Mouse (Mus musculus) midbrain, embryonic 11.5 days (tissue): Measurements from ENCODE around the gene Bola3. TPM values are rescaled to one million over a fixed set of nuclear protein-coding genes. Genes with fewer than 3 reads are reported as not detected.
"Not testable (repeated sequence)": the region's sequence is repeated elsewhere in the genome, so short reads cannot be mapped to it uniquely, and the experiment has no call there.

Source experiments
- ATAC-seq: fragments of 200-750 bp; cut with Nextera tagmentation; 2 replicates; pipeline ENCODE4 v1.8.0; 2017; ENCODE audit warnings: moderate TSS enrichment, moderate library complexity; ENCODE audit not compliant: low FRiP score
- DNase-seq: peaks from one replicate; pipeline ENCODE4 v3.0.0; 2015; ENCODE audit warnings: low spot score; ENCODE audit errors: missing footprints
- H3K27ac ChIP-seq: fragments of 300-500 bp; sonication (generic); 2 replicates; pipeline ENCODE4 v1.5.1; 2014; ENCODE audit warnings: low read depth, low read length
- H3K27me3 ChIP-seq: fragments of 300-500 bp; sonication (generic); 2 replicates; pipeline ENCODE4 v1.6.1; 2014; ENCODE audit warnings: mild to moderate bottlenecking, low read length, moderate library complexity, mixed read lengths; ENCODE audit not compliant: control insufficient read depth, insufficient read depth
- H3K36me3 ChIP-seq: fragments of 300-500 bp; sonication (generic); 2 replicates; pipeline ENCODE4 v1.6.1; 2014; ENCODE audit warnings: mild to moderate bottlenecking, low read length, moderate library complexity, mixed read lengths; ENCODE audit not compliant: control insufficient read depth, insufficient read depth
- H3K4me1 ChIP-seq: fragments of 300-500 bp; sonication (generic); 2 replicates; pipeline ENCODE4 v1.6.1; 2014; ENCODE audit warnings: low read length; ENCODE audit not compliant: control insufficient read depth, insufficient read depth
- H3K4me2 ChIP-seq: fragments of 300-500 bp; sonication (generic); 2 replicates; pipeline ENCODE4 v1.6.1; 2014; ENCODE audit warnings: mild to moderate bottlenecking, moderate library complexity
- H3K4me3 ChIP-seq: fragments of 300-500 bp; sonication (generic); 2 replicates; pipeline ENCODE4 v1.5.1; 2014; ENCODE audit warnings: low read depth, low read length
- H3K9ac ChIP-seq: fragments of 300-500 bp; sonication (generic); 2 replicates; pipeline ENCODE4 v1.6.1; 2014; ENCODE audit warnings: low read length
- H3K9me3 ChIP-seq: fragments of 300-500 bp; sonication (generic); 2 replicates; pipeline ENCODE4 v1.6.1; 2016; ENCODE audit warnings: low read length; ENCODE audit not compliant: control insufficient read depth
- WGBS: fragments of 180-500 bp; shearing (Covaris S2); extraction: QIAGEN DNeasy Blood & Tissue Kit; methylation state at CpG from one replicate; pipeline ENCODE4 v1.1.7; 2014; 5-methylcytosine and 5-hydroxymethylcytosine counted together
- polyA plus RNA-seq: library from polyadenylated mRNA; unstranded; fragments of >200 nt; fragmentation: Nextera tagmentation; extraction: Ambion mirVana; gene quantifications from 2 replicates; pipeline ENCODE4 v1.2.1, GENCODE M21; 2014

The Bola3 gene
- polyA plus RNA-seq, 1 experiment from 2014 or later = 144 TPM

GRCm38 (mm10) chr6:83327591-83328190, 21.3 kb upstream of the Bola3 start:
- H3K9ac ChIP-seq = no peak overlapping the region
- peaks cover 8% of the 10 kb centered on the region for H3K36me3 ChIP-seq
- no peaks in the 10 kb centered on the region for H3K27me3 ChIP-seq
- no peak overlapping the region for H3K4me3 ChIP-seq
- H3K4me2 ChIP-seq = no peak overlapping the region
- H3K4me1 ChIP-seq = peaks cover 16% of the 10 kb centered on the region
- DNase-seq (no peak), ATAC-seq (no peak)
- H3K27ac ChIP-seq = no peak overlapping the region
- no peaks in the 10 kb centered on the region for H3K9me3 ChIP-seq
- WGBS = 87% methylated on average over 3 of the region's 3 CpGs

- Histone ChIP-seq H3K27me3 (no peaks in the 10 kb centered on the region), H3K9ac (no peak overlapping the region), H3K9me3 (no peaks in the 10 kb centered on the region), H3K27ac (no peak overlapping the region), H3K4me3 (no peak overlapping the region), H3K4me1 (no peaks in the 10 kb centered on the region), H3K4me2 (no peak overlapping the region), H3K36me3 (peaks cover 3% of the 10 kb centered on the region; the same call in 1 of the 2 replicates)
- 89% methylated on average over 3 of the region's 3 CpGs for WGBS
- DNase-seq (no peak), ATAC-seq (no peak)
Measured at GRCm38 (mm10) chr6:83341387-83341786, 7.6 kb upstream of the Bola3 start.

- H3K9me3 ChIP-seq = no peaks in the 10 kb centered on the region
- peaks cover 3% of the 10 kb centered on the region; the same call in 1 of the 2 replicates for H3K36me3 ChIP-seq
- H3K27me3 ChIP-seq = no peaks in the 10 kb centered on the region
- H3K9ac ChIP-seq = no peak overlapping the region
- no peak for ATAC-seq
- no peak overlapping the region for H3K4me3 ChIP-seq
- no peaks in the 10 kb centered on the region for H3K4me1 ChIP-seq
- no peak overlapping the region for H3K4me2 ChIP-seq
- no peak overlapping the region for H3K27ac ChIP-seq
- 97% methylated on average over 2 of the region's 2 CpGs for WGBS
- no peak for DNase-seq
Measured at GRCm38 (mm10) chr6:83342957-83343356, 6.0 kb upstream of the Bola3 start.

DNA sequence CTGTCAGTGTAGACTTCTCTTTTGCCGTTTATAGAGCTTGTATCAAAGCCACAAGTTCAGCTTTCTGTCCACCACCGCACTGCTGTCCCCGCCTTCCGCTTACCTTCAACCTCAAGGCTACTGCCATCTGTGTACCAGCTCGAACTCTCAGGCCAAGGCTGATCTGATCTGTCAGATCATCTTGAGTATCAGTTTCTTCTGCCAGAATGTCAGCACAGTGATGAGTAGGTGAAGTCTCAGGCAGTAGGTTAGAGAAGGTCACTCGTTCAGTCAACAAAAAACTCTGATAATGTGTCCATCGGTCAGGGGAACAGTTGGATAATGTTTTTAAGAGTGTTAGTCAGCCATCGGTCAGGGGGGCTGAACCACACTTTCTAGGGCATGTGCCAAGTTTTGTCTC, 3.7 kb upstream of the Bola3 start:
- 93% methylated on average over 8 of the region's 8 CpGs for WGBS
- H3K27me3 ChIP-seq, H3K27ac ChIP-seq, H3K9ac ChIP-seq, ATAC-seq, DNase-seq, H3K4me1 ChIP-seq, H3K36me3 ChIP-seq, H3K4me2 ChIP-seq, H3K9me3 ChIP-seq, H3K4me3 ChIP-seq: not testable (repeated sequence)

GRCm38 (mm10) chr6:83347916-83348315, 1.0 kb upstream of the Bola3 start:
- Histone ChIP-seq H3K27ac (no peak overlapping the region), H3K9me3 (no peaks in the 10 kb centered on the region), H3K36me3 (no peaks in the 10 kb centered on the region), H3K4me3 (no peak overlapping the region), H3K9ac (no peak overlapping the region), H3K4me1 (peaks cover 7% of the 10 kb centered on the region), H3K27me3 (no peaks in the 10 kb centered on the region), H3K4me2 (no peak overlapping the region)
- ATAC-seq = no peak
- 94% methylated on average over 3 of the region's 3 CpGs for WGBS
- DNase-seq = no peak

- under 1% methylated on average over 52 of the region's 53 CpGs for WGBS
- Histone ChIP-seq H3K4me2 (peak overlapping the region; percentile 81), H3K4me1 (peaks cover 7% of the 10 kb centered on the region), H3K9ac (peak overlapping the region; percentile 95), H3K9me3 (no peaks in the 10 kb centered on the region), H3K36me3 (no peaks in the 10 kb centered on the region), H3K4me3 (peak overlapping the region; percentile 77), H3K27me3 (no peaks in the 10 kb centered on the region), H3K27ac (no peak overlapping the region)
- ATAC-seq (peak; percentile 95), DNase-seq (peak; percentile 99)
Measured at GRCm38 (mm10) chr6:83349274-83349958, 469 bp downstream of the Bola3 start.

DNA sequence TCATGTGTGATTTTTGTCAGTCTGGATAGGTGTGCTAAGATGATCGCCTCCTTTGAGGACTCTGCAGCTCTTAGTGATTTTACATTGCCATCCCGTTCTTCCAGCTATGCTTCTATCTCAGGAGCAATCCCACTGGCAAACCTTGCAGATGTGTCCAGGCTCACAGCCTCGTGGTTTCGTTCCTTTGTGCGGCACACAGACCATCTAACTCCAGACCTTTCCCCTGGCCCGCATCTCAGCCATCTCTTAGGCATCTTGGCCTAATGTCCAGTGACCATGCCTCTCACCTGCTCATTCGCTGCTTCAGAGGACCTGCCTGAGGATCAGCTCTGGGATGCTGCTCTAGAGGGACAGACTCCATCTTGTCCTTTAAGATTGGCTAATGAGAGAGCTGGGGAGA, 1.2 kb downstream of the Bola3 start:
- no peak for DNase-seq
- 84% methylated on average over 7 of the region's 7 CpGs for WGBS
- H3K9ac ChIP-seq = peak overlapping the region; percentile 95
- peaks cover 7% of the 10 kb centered on the region for H3K4me1 ChIP-seq
- H3K4me3 ChIP-seq = peak overlapping the region; percentile 77
- no peak for ATAC-seq
- H3K27ac ChIP-seq = no peak overlapping the region
- H3K36me3 ChIP-seq = no peaks in the 10 kb centered on the region
- peak overlapping the region; percentile 81 for H3K4me2 ChIP-seq
- H3K9me3 ChIP-seq = no peaks in the 10 kb centered on the region
- H3K27me3 ChIP-seq = no peaks in the 10 kb centered on the region

DNA sequence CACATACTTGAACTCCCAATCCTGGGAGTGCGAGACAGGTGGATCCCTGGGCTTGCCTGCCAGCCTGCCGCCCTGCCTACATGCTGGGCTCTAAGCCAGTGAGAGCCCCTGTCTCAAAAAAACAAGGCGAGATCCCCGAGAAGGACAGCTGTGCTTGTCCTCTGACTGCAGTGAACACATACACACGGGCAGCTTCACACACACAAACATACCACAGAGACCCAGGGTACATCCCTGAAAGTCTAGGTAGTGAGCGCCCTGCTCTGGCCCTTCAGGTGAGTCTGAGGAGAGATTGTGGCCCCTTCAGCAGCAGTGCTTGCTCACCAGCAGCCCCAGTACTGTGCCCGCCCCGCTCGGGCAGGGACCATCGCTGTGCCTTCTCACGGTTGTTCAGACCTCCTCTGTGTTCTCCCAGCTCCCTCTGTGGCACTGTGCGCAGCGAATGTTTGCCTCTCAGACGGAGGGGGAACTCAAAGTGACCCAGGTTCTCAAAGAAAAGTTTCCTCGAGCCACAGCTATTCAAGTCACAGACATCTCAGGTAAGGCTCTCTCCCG, 2.0 kb downstream of the Bola3 start:
- no peaks in the 10 kb centered on the region for H3K9me3 ChIP-seq
- H3K4me2 ChIP-seq = no peak overlapping the region
- no peak overlapping the region for H3K4me3 ChIP-seq
- H3K9ac ChIP-seq = no peak overlapping the region
- WGBS = 89% methylated on average over 16 of the region's 16 CpGs
- H3K4me1 ChIP-seq = peaks cover 7% of the 10 kb centered on the region
- ATAC-seq = no peak
- DNase-seq = no peak
- H3K36me3 ChIP-seq = no peaks in the 10 kb centered on the region
- H3K27me3 ChIP-seq = no peaks in the 10 kb centered on the region
- no peak overlapping the region for H3K27ac ChIP-seq

- no peak overlapping the region for H3K4me2 ChIP-seq
- no peak for DNase-seq
- H3K9me3 ChIP-seq = no peaks in the 10 kb centered on the region
- H3K4me1 ChIP-seq = peaks cover 7% of the 10 kb centered on the region
- no peak for ATAC-seq
- WGBS = 91% methylated on average over 7 of the region's 7 CpGs
- no peak overlapping the region; the same call in 1 of the 2 replicates for H3K9ac ChIP-seq
- no peaks in the 10 kb centered on the region for H3K36me3 ChIP-seq
- no peak overlapping the region for H3K27ac ChIP-seq
- no peak overlapping the region for H3K4me3 ChIP-seq
- no peaks in the 10 kb centered on the region for H3K27me3 ChIP-seq
Measured at GRCm38 (mm10) chr6:83351490-83352160, 2.7 kb downstream of the Bola3 start.
